Mouse (Mus musculus) fibroblast of lung, adult 2 months (primary cell): ENCODE results near the gene Cryl1.

Experiments used
- DNase-seq: peaks from one replicate; pipeline ENCODE4 v3.0.0-alpha.2; 2011; ENCODE audit warnings: low read depth

Gene Cryl1

GRCm38 (mm10) chr14:57372348-57373102 lies 25.8 kb downstream of the Cryl1 start:
- peak; percentile 40 for DNase-seq

- DNase-seq = no peak
These were observed 31.0 kb downstream of the Cryl1 start for GRCm38 (mm10) chr14:57367327-57367726.

- DNase-seq = no peak
These were observed 31.6 kb downstream of the Cryl1 start for GRCm38 (mm10) chr14:57366724-57367123.

DNA sequence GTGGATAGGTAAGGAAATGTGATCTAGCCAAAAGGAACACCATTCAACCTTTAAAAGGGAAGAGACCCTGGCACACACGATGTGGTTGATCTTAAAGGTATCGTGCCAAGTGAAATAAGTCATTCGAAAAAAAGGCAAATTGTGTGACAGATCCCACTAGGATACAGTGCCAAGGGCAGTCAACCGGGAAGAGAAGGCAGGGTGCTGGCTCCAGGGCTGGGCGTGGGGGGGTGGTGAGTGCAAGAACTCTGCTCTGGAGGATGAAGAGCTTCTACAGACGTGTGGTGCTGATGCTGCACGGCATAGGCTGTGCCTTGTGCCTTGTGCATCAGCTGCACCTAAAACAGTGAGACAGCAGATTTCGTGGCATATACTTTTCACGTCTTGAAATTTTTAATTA lies 33.0 kb downstream of the Cryl1 start:
- no peak for DNase-seq

- no peak for DNase-seq
These were observed 34.5 kb downstream of the Cryl1 start for GRCm38 (mm10) chr14:57363833-57364232.

GRCm38 (mm10) chr14:57362726-57363660 lies 35.3 kb downstream of the Cryl1 start:
- DNase-seq = peak; percentile 23

- DNase-seq = no peak
These were observed 41.3 kb downstream of the Cryl1 start for GRCm38 (mm10) chr14:57357030-57357429.

DNA sequence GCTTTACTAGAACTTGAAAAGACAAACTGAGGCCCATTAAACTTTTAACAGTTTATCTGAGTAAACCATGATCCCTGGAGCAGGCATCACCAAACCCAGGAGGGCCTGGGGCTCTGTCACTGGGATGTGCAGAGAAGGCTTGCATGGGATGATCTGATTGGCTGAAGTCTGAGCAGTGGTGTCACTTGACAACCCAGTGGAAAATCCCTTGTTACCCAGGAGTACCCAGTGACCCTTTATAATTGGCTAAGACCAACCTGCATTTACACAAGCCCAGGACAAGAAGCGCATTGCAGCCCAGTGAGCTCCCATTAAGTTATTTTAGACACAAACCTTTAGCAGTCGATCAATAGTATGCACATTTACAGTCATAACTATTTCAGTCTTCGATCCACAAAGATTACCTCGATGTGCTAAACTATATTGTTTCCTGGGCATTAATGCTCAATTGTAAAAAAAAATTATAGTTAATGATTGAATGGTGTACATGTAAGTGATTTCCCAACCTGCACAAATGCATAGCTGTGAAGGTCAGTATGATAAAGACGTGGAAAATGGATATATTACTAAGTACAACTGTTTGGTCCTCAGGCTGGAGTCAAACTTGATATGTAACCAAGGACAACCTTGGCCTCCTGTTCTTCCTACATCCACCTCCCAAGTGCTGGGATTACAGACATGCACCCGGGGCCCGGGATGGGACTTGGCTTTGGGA lies 46.7 kb downstream of the Cryl1 start:
- no peak for DNase-seq

DNA sequence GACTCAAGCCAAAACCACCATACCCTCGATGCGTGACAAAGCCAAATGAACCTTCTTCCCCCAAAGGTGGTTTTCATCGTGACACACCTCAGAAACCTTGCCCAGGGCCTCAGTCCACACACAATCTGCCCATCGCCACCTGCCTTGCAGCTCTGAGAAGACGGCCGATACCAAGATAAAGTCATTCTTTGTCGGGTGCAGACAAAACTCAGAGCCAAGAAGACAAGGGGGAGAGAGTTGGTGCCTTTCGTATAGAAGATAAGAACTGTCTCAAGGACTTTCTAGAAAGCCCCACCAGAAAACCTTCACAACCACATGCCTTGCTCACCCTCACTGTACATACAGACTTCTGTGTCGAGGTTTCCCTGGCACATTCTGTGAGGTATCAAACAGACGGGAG lies 48.4 kb downstream of the Cryl1 start:
- DNase-seq = no peak

DNA sequence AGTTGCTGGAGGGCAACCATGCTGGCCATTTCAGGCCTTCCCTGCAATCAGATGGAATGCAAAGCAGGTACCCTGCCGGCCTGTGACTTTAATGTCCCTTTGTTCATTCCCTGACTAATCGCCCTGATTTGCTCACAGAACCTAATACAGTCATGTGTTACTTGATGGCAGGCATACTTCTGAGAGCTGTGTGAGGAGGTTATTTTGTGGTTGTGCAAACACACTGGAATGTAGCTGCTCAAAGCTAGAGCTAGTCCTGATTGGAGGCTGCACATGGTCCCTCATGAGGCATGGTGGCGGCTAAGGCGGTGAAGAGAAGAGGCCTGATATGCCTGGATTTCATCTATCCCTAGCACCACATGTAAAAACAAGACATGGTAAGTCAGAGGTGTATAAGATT lies 50.2 kb downstream of the Cryl1 start:
- peak; percentile 14 for DNase-seq

DNA sequence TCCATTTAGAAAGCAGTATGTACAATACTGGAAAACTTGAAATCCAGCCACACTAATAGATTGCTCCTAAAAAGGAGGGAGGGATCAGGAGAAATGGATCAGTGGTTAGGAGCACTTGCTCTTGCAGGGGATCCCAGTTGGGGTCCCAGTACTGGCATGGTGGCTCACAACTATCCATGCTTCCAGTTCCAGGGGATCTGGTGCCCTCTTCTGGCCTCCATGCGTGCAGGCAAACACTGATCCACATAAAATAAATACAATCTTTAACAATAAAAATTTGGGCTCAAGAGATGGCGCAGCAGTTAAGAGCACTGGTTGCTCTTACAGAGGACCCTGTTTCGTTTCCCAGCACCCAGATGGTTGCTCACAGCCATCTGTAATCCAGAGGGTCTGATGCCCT lies 52.2 kb downstream of the Cryl1 start:
- no peak for DNase-seq

DNA sequence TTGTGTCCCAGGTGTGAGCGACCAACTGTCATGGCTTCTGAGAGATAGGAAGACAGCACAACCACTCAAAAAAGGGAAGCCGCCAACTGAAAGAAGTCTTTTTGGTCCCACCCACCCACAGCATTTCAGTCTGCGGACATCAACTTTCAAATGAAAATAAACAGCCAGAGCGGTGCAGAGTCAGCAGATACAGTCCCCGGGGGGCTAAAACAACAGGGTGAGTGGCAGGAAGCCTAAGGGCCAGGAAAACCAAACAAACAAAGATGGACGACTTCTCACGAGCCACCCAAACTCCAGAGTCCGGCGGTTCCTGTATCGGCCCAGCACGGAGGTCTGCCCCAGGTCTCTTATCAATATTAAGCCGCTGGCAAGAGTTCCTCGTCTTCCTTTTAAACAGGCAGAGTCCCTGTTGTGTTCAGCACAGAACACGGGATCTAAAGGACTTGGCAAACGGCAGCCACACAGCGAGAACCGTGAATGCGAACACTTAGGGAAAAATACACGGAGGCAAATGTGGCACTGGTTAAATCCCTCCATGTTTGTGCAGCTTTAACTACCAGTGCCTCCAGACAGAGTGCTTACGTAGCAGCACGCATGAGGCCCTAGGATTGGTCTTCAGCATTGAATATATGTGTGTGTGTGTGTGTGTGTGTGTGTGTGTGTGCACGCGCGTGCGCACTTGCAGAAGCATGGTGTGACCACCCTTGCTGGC lies 53.4 kb downstream of the Cryl1 start:
- no peak for DNase-seq

DNA sequence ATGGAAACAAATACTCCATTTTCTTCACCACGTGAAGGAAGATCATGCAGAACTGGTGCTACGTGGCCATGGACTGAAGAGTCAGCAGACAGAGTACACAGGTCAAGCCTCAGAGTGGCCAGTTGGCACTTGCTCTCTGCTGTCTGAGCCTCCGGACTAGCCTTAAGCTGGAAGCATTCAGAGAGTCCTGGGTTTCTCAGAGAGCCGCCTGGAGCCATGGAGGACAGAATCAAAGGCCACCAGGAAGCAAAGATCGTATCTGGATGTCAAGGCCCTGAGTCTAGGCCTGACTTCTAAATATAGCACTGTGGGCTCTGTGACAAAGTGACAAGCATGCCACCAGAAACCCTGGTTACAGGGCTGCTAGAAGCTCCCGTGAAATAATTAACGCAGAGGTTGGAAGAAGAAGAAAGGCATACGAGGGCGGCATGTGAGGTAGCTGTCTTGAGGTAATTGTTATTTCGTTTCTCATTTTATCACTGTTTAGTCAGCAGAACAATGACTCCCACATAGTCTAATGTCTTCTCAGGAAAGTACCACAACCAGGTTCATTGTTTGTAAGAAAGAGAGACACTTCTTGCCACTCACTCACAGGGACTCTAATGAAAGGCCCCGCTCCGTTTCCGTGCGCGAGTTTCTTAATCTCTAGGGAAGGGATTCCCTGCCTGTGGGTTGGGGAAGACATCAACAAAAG lies 55.1 kb downstream of the Cryl1 start:
- DNase-seq = no peak

- no peak for DNase-seq
These were observed 55.8 kb downstream of the Cryl1 start for GRCm38 (mm10) chr14:57342316-57343055.

DNA sequence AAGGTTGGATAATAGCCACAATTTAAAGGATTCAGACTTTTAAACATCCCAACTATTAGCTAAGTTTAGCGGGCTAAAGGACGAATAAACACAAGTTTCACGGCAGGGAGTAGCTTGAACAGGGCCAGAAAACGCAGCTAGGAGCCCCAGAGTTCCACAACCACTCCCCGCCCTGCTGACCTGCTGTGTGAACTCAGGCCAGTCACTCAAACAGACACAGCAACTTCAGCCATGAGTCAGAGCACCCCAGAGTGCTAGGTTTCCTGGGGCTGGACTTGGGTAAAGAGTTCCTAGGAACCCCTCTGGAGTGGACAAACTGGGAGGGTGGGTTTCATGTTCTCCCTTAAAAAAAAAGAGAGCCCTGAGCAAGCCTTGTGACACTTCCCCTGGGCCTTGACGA lies 59.7 kb downstream of the Cryl1 start:
- no peak for DNase-seq

DNA sequence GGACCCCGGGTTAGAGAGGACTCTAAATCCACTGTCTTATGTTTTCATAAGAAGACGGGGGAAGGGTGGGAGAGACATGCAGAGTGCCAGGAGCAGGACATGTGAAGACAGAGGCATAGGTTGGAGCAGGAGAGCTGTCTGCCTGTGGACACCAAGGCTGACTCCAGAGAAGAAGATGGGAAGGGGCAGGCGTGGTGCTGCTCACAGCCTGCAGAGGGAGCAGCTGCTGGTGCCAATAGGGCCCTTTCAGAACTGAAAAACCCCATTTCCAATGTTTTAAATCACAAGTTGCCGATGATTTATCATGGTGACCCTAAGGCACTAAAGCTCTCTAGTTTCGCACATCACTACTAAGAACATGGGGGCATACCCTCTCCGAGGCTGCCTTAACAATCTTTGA lies 63.5 kb downstream of the Cryl1 start:
- no peak for DNase-seq

DNA sequence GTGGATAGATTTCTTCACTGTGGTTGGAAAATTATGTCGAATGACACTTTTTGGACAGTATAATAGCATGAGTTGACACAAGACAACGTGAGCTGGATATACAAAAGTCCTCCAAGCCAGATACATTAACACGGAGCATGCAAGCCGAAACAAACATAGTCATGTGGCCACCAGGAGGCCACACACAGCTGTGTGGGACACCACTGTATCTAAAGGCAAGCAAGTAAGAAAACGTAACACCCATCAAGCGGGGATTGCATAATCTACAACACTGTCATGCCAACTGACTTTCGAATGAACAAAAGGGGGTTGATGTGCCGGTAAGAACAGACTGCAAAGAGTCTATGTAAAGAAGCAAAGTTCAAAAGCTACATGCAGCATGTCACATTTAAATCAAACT lies 65.8 kb downstream of the Cryl1 start:
- DNase-seq = no peak

DNA sequence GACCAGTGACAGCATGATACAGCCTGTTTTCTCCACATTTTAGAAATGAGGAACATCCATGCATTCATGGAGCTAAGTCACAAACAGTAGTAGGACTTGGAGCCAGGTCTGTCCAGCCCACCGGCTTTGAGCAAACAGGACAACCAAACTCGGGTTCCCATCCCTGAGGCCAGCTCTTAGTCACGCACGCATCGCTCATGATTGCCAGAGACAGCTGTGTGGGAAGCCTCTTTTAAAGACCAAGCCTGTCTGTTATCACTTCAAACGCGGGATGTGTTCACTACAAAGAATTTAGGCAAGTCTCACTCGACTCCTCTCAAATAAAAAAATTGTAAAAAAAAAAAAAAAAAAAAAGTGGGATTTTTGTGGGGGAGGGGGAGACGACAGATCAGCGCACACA lies 67.2 kb downstream of the Cryl1 start:
- DNase-seq = no peak

GRCm38 (mm10) chr14:57329600-57329999 lies 68.7 kb downstream of the Cryl1 start:
- DNase-seq = no peak

GRCm38 (mm10) chr14:57326771-57327170 lies 71.6 kb downstream of the Cryl1 start:
- no peak for DNase-seq

DNA sequence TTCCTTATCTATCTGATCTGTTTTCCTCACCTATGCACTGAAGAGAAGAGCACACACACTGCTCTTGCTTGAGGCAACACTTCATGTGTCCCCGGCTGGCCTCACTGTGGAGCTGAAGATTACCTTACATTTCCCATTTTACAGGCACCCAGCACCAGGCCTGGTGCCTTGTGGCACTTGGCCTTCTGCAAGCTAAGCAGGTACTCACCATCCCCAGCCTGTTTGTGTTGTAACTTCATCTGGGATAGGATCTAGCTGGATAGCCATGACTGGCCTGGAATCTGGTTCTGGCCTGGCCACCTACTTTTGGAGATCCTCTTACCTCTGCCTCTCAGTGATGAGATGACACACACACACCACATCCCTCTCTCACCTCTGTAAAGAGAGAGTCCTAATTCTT lies 79.5 kb downstream of the Cryl1 start:
- DNase-seq = no peak
